Mouse (Mus musculus) CH12.LX (cell line): ENCODE measurements around the gene Cacna1c. TPM values are rescaled to one million over a fixed set of nuclear protein-coding genes. Genes with fewer than 3 reads are reported as not detected.

Experiments used
- DNase-seq: peaks from one replicate; pipeline ENCODE4 v3.0.0-alpha.2; 2013; ENCODE audit errors: extremely low read depth
- H3K27ac ChIP-seq: 2 replicates; pipeline ENCODE4 v1.5.1; 2012; ENCODE audit warnings: low read depth, mild to moderate bottlenecking, control low read depth, moderate library complexity; ENCODE audit not compliant: insufficient read depth
- H3K27me3 ChIP-seq: replicated peaks from 2 replicates; pipeline ENCODE3; 2012; ENCODE audit warnings: inconsistent platforms
- H3K36me3 ChIP-seq, 2 experiments: replicated peaks in 1 of 2; 2 replicates each; pipeline versions ENCODE3 to v1.6.1; 2012; ENCODE audit warnings: inconsistent platforms in 1 of 2, low read length in 1 of 2, mild to moderate bottlenecking in 1 of 2, mixed read lengths in 1 of 2, moderate library complexity in 1 of 2; ENCODE audit not compliant: control insufficient read depth in 1 of 2, insufficient read depth in 1 of 2
- H3K4me1 ChIP-seq, 2 experiments: 2 replicates each; pipeline ENCODE4 v1.6.1; 2012; ENCODE audit warnings: inconsistent platforms in 1 of 2, moderate library complexity in 1 of 2; ENCODE audit not compliant: insufficient read depth in 2 of 2, control insufficient read depth in 1 of 2
- H3K4me2 ChIP-seq: 2 replicates; pipeline ENCODE4 v1.6.1; 2012; ENCODE audit warnings: low read depth, mild to moderate bottlenecking, control low read depth; ENCODE audit not compliant: poor library complexity, insufficient read depth, severe bottlenecking
- H3K4me3 ChIP-seq, 3 experiments: fragments of 150-350 bp in 1 of 3; sonication (generic) in 1 of 3; replicated peaks in 1 of 3; 2 replicates each; pipeline versions ENCODE3 to v1.5.1; 2011 to 2012; ENCODE audit warnings: low read depth in 2 of 3, low read length in 2 of 3, mild to moderate bottlenecking in 2 of 3, moderate library complexity in 2 of 3, control low read depth in 1 of 3, improper control_type of control experiment in 1 of 3, inconsistent platforms in 1 of 3, mixed read lengths in 1 of 3; ENCODE audit not compliant: poor library complexity in 1 of 3
- H3K79me2 ChIP-seq: replicated peaks from 2 replicates; pipeline ENCODE4 v1.6.1; 2012; ENCODE audit warnings: mild to moderate bottlenecking, moderate library complexity; ENCODE audit not compliant: control insufficient read depth, poor library complexity, insufficient read depth, severe bottlenecking; ENCODE audit errors: extremely low read depth
- H3K9ac ChIP-seq: 2 replicates; pipeline ENCODE4 v1.6.1; 2012; ENCODE audit warnings: low read depth, mild to moderate bottlenecking, control low read depth, moderate library complexity; ENCODE audit not compliant: insufficient read depth
- H3K9me3 ChIP-seq: replicated peaks from 2 replicates; pipeline ENCODE3; 2012; ENCODE audit warnings: low read length, inconsistent platforms, mixed read lengths
- ELF1 ChIP-seq: IDR thresholded peaks from 2 replicates; pipeline ENCODE4 v1.6.1; 2014; ENCODE audit warnings: low read depth, mild to moderate bottlenecking, inconsistent platforms, low read length, improper control_type of control experiment
- HCFC1 ChIP-seq: IDR thresholded peaks from 2 replicates; pipeline ENCODE4 v1.6.1; 2012; ENCODE audit warnings: low read depth, mild to moderate bottlenecking, inconsistent platforms, low read length, improper control_type of control experiment
- IRF4 ChIP-seq: IDR thresholded peaks from 2 replicates; pipeline ENCODE4 v1.6.1; 2014; ENCODE audit warnings: low read depth, mild to moderate bottlenecking, inconsistent platforms, low read length, improper control_type of control experiment
- JUND ChIP-seq: conservative IDR thresholded peaks from 2 replicates; pipeline ENCODE4 v1.6.1; 2011; ENCODE audit warnings: low read depth, low read length, improper control_type of control experiment
- MAFK ChIP-seq: IDR thresholded peaks from 2 replicates; pipeline ENCODE4 v1.6.1; 2011; ENCODE audit warnings: low read length, improper control_type of control experiment; ENCODE audit not compliant: insufficient replicate concordance
- MAX ChIP-seq: IDR thresholded peaks from 2 replicates; pipeline ENCODE4 v1.6.1; 2011; ENCODE audit warnings: low read length, improper control_type of control experiment
- MAZ ChIP-seq: IDR thresholded peaks from 2 replicates; pipeline ENCODE4 v1.6.1; 2012; ENCODE audit warnings: low read depth, mild to moderate bottlenecking, inconsistent platforms, low read length, improper control_type of control experiment, moderate library complexity
- MEF2A ChIP-seq: IDR thresholded peaks from 2 replicates; pipeline ENCODE4 v1.6.1; 2014; ENCODE audit warnings: low read depth, mild to moderate bottlenecking, inconsistent platforms, low read length, improper control_type of control experiment, borderline replicate concordance
- MYC ChIP-seq: IDR thresholded peaks from 2 replicates; pipeline ENCODE4 v1.6.1; 2011; ENCODE audit warnings: low read depth, mild to moderate bottlenecking, improper control_type of control experiment, low read length
- NELFE ChIP-seq: IDR thresholded peaks from 2 replicates; pipeline ENCODE4 v1.6.1; 2011; ENCODE audit warnings: low read depth, low read length, improper control_type of control experiment
- NRF1 ChIP-seq: IDR thresholded peaks from 2 replicates; pipeline ENCODE4 v1.6.1; 2014; ENCODE audit warnings: low read depth, mild to moderate bottlenecking, inconsistent platforms, low read length, improper control_type of control experiment, moderate library complexity
- POLR2AphosphoS2 ChIP-seq: IDR thresholded peaks from 2 replicates; pipeline ENCODE4 v1.6.1; 2011; ENCODE audit warnings: low read depth, low read length, improper control_type of control experiment
- RAD21 ChIP-seq: IDR thresholded peaks from 2 replicates; pipeline ENCODE4 v1.6.1; 2011; ENCODE audit warnings: low read depth, mild to moderate bottlenecking, low read length, improper control_type of control experiment, moderate library complexity
- RCOR1 ChIP-seq: conservative IDR thresholded peaks from 2 replicates; pipeline ENCODE4 v1.6.1; 2012; ENCODE audit warnings: low read depth, mild to moderate bottlenecking, inconsistent platforms, low read length, improper control_type of control experiment
- SMC3 ChIP-seq: IDR thresholded peaks from 2 replicates; pipeline ENCODE4 v1.6.1; 2011; ENCODE audit warnings: low read depth, low read length, improper control_type of control experiment
- USF1 ChIP-seq: IDR thresholded peaks from 2 replicates; pipeline ENCODE4 v1.6.1; 2014; ENCODE audit warnings: low read depth, mild to moderate bottlenecking, inconsistent platforms, low read length, improper control_type of control experiment
- dilution Hi-C: fragments of 300-500 bp; cut with MboI; formaldehyde crosslinking; loops from 2 replicates; pipeline ENCODE4 v1.14.3; 2020; ENCODE audit warnings: low sequenced_read_pairs; ENCODE audit not compliant: extremely low pct_unique_long_range_greater_than_20kb, extremely low pct_ligation_motif_present
- in situ Hi-C: fragments of 300-500 bp; cut with MboI; formaldehyde crosslinking; loops from 3 replicates; pipeline ENCODE4 v1.14.3; 2019; ENCODE audit warnings: low sequenced_read_pairs, low pct_ligation_motif_present, low pct_unique_long_range_greater_than_20kb, mixed read lengths
- polyA plus RNA-seq: library from polyadenylated mRNA; unstranded; fragments of >175 nt; gene quantifications from 2 replicates; pipeline ENCODE4 v1.2.1, GENCODE M21; 2012; ENCODE audit warnings: low read depth; ENCODE audit not compliant: insufficient read length
- total RNA-seq, 2 experiments: library from RNA; depleted of rRNA; stranded (reverse); fragments of 300-350 nt in 1 of 2; fragments of >200 nt in 1 of 2; gene quantifications; 2 replicates each; pipeline ENCODE4 v1.2.3; 2012 to 2014

Gene Cacna1c
- total and polyA plus RNA-seq, 3 experiments: 0.04 TPM; not detected in 2

DNA sequence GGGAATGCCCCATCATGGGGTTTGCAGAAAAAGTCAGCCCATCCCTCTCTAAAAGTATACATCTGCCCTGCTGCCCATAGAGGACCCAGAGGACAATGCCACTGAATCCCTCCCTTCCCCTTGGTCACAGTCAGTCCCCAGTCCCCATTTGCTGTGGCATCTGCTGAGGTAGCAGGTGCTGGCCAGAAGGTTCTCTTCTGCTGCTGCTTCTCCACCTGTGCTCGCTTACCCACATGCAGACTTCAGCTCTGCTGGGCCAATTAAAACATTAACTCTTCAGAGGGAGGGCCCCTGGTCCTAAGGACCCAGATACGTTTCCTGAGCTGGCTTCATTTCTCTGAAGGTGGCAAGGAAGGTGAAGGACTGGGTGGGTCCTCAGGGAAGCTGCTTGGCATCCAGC is 272.3 kb downstream of the Cacna1c start:
- Histone ChIP-seq H3K4me2 (no peak overlapping the region), H3K27ac (no peak overlapping the region), H3K9ac (no peak overlapping the region), H3K4me1 (no peaks in the 10 kb centered on the region), H3K27me3 (peaks cover 86% of the 10 kb centered on the region), H3K9me3 (no peaks in the 10 kb centered on the region), H3K36me3 (no peaks in the 10 kb centered on the region), H3K79me2 (no peaks in the 10 kb centered on the region), H3K4me3 (no peak overlapping the region)
- in situ Hi-C loops: no loop called here
- TF ChIP-seq IRF4: no peak
- TF ChIP-seq RCOR1: no peak
- no peak for TF ChIP-seq SMC3
- no peak for TF ChIP-seq RAD21
- TF ChIP-seq NELFE: no peak
- TF ChIP-seq MYC: no peak
- no peak for TF ChIP-seq NRF1
- no peak for TF ChIP-seq MAFK
- TF ChIP-seq HCFC1: no peak
- TF ChIP-seq MAZ: no peak
- no peak for TF ChIP-seq POLR2AphosphoS2
- TF ChIP-seq JUND: no peak
- DNase-seq: no peak
- dilution Hi-C loops: no loop called here

DNA sequence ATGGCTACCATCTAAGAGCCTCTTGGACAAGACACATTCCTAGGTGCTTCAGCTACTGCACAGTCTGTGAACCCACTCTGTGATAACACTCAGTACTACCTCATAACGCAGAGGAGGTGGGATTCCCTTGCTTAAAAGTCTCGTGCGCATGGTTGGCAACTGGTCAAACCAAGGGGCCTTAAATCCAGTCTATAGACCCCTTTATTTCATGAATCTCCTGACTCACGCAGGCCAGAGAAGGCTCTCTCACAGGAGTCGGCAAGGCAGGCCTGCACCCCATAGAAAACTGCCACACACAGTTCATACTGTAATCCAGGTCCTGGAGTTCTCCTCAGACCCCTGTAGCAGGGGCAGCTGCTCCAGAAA is 273.0 kb downstream of the Cacna1c start:
- TF ChIP-seq USF1 (no peak), MAZ (no peak), MAX (no peak), ELF1 (no peak), MEF2A (no peak)
- Histone ChIP-seq H3K9me3 (no peaks in the 10 kb centered on the region), H3K36me3 (no peaks in the 10 kb centered on the region), H3K79me2 (no peaks in the 10 kb centered on the region), H3K27ac (no peak overlapping the region), H3K4me1 (no peaks in the 10 kb centered on the region), H3K9ac (no peak overlapping the region), H3K27me3 (peaks cover 84% of the 10 kb centered on the region), H3K4me3 (no peak overlapping the region), H3K4me2 (no peak overlapping the region)
- DNase-seq: no peak
- in situ Hi-C loops: no loop called here
- dilution Hi-C loops: no loop called here
